Mouse (Mus musculus): Measurements from ENCODE around the gene Mfsd2b. TPM values are rescaled to one million over a fixed set of nuclear protein-coding genes. Genes with fewer than 3 reads are reported as not detected.

Mfsd2b gene
- polyA plus RNA-seq, 1 experiment from 2014 or later: 0.76 TPM

- Histone ChIP-seq H3K4me2 (ENCODE audit: low read depth, low read length) (no peak overlapping the region; the same call in 1 of the 2 replicates), H3K4me1 (ENCODE audit: control insufficient read depth, insufficient read depth, low read length) (peaks cover 16% of the 10 kb centered on the region)
Measured at GRCm38 (mm10) chr12:4842456-4842855, 31.7 kb downstream of the Mfsd2b start.

GRCm38 (mm10) chr12:4841392-4841887 is 32.7 kb downstream of the Mfsd2b start, which contains the start of gene Fkbp1b:
TSS of gene Fkbp1b (minus strand) at chr12:4841591.
- Histone ChIP-seq H3K9ac (ENCODE audit: low read length) (peak within 1 kb of the TSS; percentile 76), H3K4me3 (ENCODE audit: low read length) (peak within 1 kb of the TSS; percentile 73), H3K27me3 (ENCODE audit: control insufficient read depth, insufficient read depth, low read length) (no peaks in the 10 kb centered on the region; the same call in 1 of the 2 replicates), H3K27ac (ENCODE audit: low read length) (no peak within 1 kb of the TSS), H3K4me1 (ENCODE audit: control insufficient read depth, insufficient read depth, low read length) (peaks cover 16% of the 10 kb centered on the region), H3K9me3 (replicated peaks; ENCODE audit: control insufficient read depth, low read length) (no peaks in the 10 kb centered on the region), H3K4me2 (ENCODE audit: low read depth, low read length) (peak within 1 kb of the TSS; percentile 80), H3K36me3 (ENCODE audit: control insufficient read depth, insufficient read depth) (no peaks in the 10 kb centered on the region)
- ATAC-seq (replicated peaks; ENCODE audit: extremely low read depth, insufficient read depth, low FRiP score): peak; percentile 53
- 1% methylated on average over 37 of the region's 37 CpGs for WGBS

More at GRCm38 (mm10) chr12:4842456-4842855, 31.7 kb downstream of the Mfsd2b start:
- no peak for ATAC-seq (replicated peaks; ENCODE audit: extremely low read depth, insufficient read depth, low FRiP score)
- H3K27ac ChIP-seq (ENCODE audit: low read length): no peak overlapping the region
- H3K27me3 ChIP-seq (ENCODE audit: control insufficient read depth, insufficient read depth, low read length): no peaks in the 10 kb centered on the region; the same call in 1 of the 2 replicates
- no peaks in the 10 kb centered on the region for H3K9me3 ChIP-seq (replicated peaks; ENCODE audit: control insufficient read depth, low read length)
- H3K36me3 ChIP-seq (ENCODE audit: control insufficient read depth, insufficient read depth): no peaks in the 10 kb centered on the region
- no peak overlapping the region for H3K4me3 ChIP-seq (ENCODE audit: low read length)
- 92% methylated on average over 8 of the region's 8 CpGs for WGBS
- H3K9ac ChIP-seq (ENCODE audit: low read length): no peak overlapping the region

GRCm38 (mm10) chr12:4840741-4841140 is 33.4 kb downstream of the Mfsd2b start:
- H3K27me3 ChIP-seq (ENCODE audit: control insufficient read depth, insufficient read depth, low read length): no peaks in the 10 kb centered on the region; the same call in 1 of the 2 replicates
- H3K27ac ChIP-seq (ENCODE audit: low read length): no peak overlapping the region
- peak overlapping the region; percentile 76 for H3K9ac ChIP-seq (ENCODE audit: low read length)
- 3% methylated on average over 11 of the region's 11 CpGs for WGBS
- H3K4me2 ChIP-seq (ENCODE audit: low read depth, low read length): peak overlapping the region; percentile 80
- peaks cover 16% of the 10 kb centered on the region for H3K4me1 ChIP-seq (ENCODE audit: control insufficient read depth, insufficient read depth, low read length)
- peak overlapping the region; percentile 73 for H3K4me3 ChIP-seq (ENCODE audit: low read length)
- no peaks in the 10 kb centered on the region for H3K36me3 ChIP-seq (ENCODE audit: control insufficient read depth, insufficient read depth)
- no peak for ATAC-seq (replicated peaks; ENCODE audit: extremely low read depth, insufficient read depth, low FRiP score)
- H3K9me3 ChIP-seq (replicated peaks; ENCODE audit: control insufficient read depth, low read length): no peaks in the 10 kb centered on the region

DNA sequence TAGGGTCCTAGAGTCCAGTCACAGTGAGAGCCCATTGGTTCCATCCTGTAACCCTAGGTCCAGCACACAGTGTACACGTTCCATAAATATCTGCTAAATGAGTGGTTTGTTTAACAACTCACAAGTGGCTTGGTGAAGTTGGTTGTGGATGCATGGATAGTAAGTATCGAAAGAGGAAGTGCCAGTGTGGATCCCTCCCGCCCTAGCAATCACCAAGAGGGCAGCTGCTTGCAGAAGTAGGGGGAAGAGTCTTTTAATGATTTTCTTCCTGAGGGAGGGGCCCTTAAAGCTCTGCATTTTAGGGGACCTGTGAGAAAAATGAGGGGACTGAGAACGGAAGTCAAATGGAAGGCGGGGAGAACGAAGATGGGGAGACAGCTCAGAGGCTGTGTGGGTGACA is 34.1 kb downstream of the Mfsd2b start:
- no peaks in the 10 kb centered on the region for H3K36me3 ChIP-seq (ENCODE audit: control insufficient read depth, insufficient read depth)
- no peaks in the 10 kb centered on the region for H3K9me3 ChIP-seq (replicated peaks; ENCODE audit: control insufficient read depth, low read length)
- no peak for ATAC-seq (replicated peaks; ENCODE audit: extremely low read depth, insufficient read depth, low FRiP score)
- H3K4me1 ChIP-seq (ENCODE audit: control insufficient read depth, insufficient read depth, low read length): peaks cover 16% of the 10 kb centered on the region
- H3K9ac ChIP-seq (ENCODE audit: low read length): no peak overlapping the region
- no peaks in the 10 kb centered on the region; the same call in 1 of the 2 replicates for H3K27me3 ChIP-seq (ENCODE audit: control insufficient read depth, insufficient read depth, low read length)
- H3K4me2 ChIP-seq (ENCODE audit: low read depth, low read length): peak overlapping the region; percentile 80; the same call in 1 of the 2 replicates
- H3K27ac ChIP-seq (ENCODE audit: low read length): no peak overlapping the region
- WGBS: 50% methylated on average over 6 of the region's 6 CpGs
- no peak overlapping the region for H3K4me3 ChIP-seq (ENCODE audit: low read length)

- Histone ChIP-seq H3K27ac (ENCODE audit: low read length) (no peak overlapping the region), H3K9ac (ENCODE audit: low read length) (no peak overlapping the region), H3K36me3 (ENCODE audit: control insufficient read depth, insufficient read depth) (no peaks in the 10 kb centered on the region; the same call in 1 of the 2 replicates), H3K4me2 (ENCODE audit: low read depth, low read length) (no peak overlapping the region), H3K9me3 (replicated peaks; ENCODE audit: control insufficient read depth, low read length) (no peaks in the 10 kb centered on the region), H3K4me3 (ENCODE audit: low read length) (no peak overlapping the region), H3K4me1 (ENCODE audit: control insufficient read depth, insufficient read depth, low read length) (peaks cover 7% of the 10 kb centered on the region; the same call in 1 of the 2 replicates), H3K27me3 (ENCODE audit: control insufficient read depth, insufficient read depth, low read length) (no peaks in the 10 kb centered on the region)
- 49% methylated on average over 4 of the region's 4 CpGs for WGBS
- ATAC-seq (replicated peaks; ENCODE audit: extremely low read depth, insufficient read depth, low FRiP score): no peak
Measured at GRCm38 (mm10) chr12:4836959-4837358, 37.2 kb downstream of the Mfsd2b start.

DNA sequence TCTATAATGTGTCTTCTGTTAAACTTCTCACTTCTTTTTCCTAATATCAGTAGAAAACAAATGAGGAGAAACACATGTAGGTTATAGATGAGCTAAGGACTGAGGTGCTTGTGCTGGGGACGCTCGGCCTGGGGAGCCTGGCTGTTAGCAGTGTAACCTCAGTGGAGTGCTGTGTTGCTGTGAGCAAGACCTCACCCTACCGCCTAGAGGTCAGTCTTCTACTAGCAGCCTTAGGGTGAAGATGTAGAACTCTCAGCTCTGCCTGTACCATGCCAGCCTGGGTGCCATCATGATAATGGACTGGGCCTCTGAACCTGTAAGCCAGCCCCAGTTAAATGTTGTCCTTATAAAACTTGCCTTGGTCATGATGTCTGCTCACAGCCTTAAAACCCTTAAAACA is 46.9 kb downstream of the Mfsd2b start:
- Histone ChIP-seq H3K4me3 (ENCODE audit: low read length) (no peak overlapping the region), H3K9ac (ENCODE audit: low read length) (no peak overlapping the region), H3K36me3 (ENCODE audit: control insufficient read depth, insufficient read depth) (peaks cover 16% of the 10 kb centered on the region), H3K27me3 (ENCODE audit: control insufficient read depth, insufficient read depth, low read length) (no peaks in the 10 kb centered on the region), H3K4me1 (ENCODE audit: control insufficient read depth, insufficient read depth, low read length) (no peaks in the 10 kb centered on the region), H3K27ac (ENCODE audit: low read length) (no peak overlapping the region), H3K4me2 (ENCODE audit: low read depth, low read length) (no peak overlapping the region), H3K9me3 (replicated peaks; ENCODE audit: control insufficient read depth, low read length) (no peaks in the 10 kb centered on the region)
- WGBS: 68% methylated on average over 3 of the region's 3 CpGs
- ATAC-seq (replicated peaks; ENCODE audit: extremely low read depth, insufficient read depth, low FRiP score): no peak

DNA sequence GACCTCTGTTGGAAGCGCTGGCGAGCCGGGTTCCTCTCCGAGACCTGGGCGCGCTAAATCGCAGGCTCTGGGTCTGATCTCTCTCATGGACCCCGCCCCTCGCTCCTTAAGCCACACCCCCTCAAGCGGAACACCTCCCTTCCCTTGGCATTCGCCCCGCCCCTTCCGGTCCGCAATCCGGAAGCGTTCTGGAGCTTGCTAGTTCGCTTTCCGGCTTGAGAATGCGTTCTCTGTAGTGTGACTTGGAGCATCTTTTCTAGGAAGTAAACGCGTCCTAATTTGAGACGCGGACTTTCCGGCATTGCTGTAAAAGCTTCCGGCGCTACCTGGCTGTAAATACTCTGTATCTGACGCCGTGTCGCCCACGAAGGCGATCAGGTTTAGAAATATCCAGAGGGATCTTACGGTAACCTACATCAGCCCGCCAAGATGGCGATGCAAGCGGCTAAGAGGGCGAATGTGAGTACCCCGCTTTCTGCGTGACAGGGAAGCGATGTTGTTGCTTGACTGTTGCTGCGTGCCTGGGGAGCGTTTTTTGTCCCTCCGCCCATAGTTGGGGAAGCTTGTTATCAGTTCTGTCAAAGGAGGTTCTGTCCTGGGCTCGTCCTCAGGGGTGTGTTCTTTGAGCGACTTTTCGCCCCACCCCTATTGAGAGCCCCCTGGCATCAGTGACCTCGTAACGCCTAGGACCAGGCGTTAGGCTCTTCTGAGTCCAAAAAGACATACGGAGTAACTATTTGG is 56.6 kb downstream of the Mfsd2b start, which contains the start of gene Sf3b6:
Sf3b6 (plus strand) TSS at position 184 of the 741 bp plus-strand sequence.
- Histone ChIP-seq H3K36me3 (ENCODE audit: control insufficient read depth, insufficient read depth) (peaks cover 19% of the 10 kb centered on the region), H3K27me3 (ENCODE audit: control insufficient read depth, insufficient read depth, low read length) (no peaks in the 10 kb centered on the region), H3K4me1 (ENCODE audit: control insufficient read depth, insufficient read depth, low read length) (peaks cover 14% of the 10 kb centered on the region), H3K9ac (ENCODE audit: low read length) (peak within 1 kb of the TSS; percentile 89), H3K9me3 (replicated peaks; ENCODE audit: control insufficient read depth, low read length) (no peaks in the 10 kb centered on the region), H3K4me2 (ENCODE audit: low read depth, low read length) (peak within 1 kb of the TSS; percentile 96), H3K4me3 (ENCODE audit: low read length) (peak within 1 kb of the TSS; percentile 98), H3K27ac (ENCODE audit: low read length) (peak within 1 kb of the TSS; percentile 92)
- peak; percentile 98 for ATAC-seq (replicated peaks; ENCODE audit: extremely low read depth, insufficient read depth, low FRiP score)
- WGBS: under 1% methylated on average over 49 of the region's 49 CpGs

- H3K27me3 ChIP-seq (ENCODE audit: control insufficient read depth, insufficient read depth, low read length): no peaks in the 10 kb centered on the region
- peak overlapping the region; percentile 92 for H3K27ac ChIP-seq (ENCODE audit: low read length)
- peaks cover 13% of the 10 kb centered on the region for H3K36me3 ChIP-seq (ENCODE audit: control insufficient read depth, insufficient read depth)
- peak overlapping the region; percentile 89 for H3K9ac ChIP-seq (ENCODE audit: low read length)
- no peaks in the 10 kb centered on the region for H3K9me3 ChIP-seq (replicated peaks; ENCODE audit: control insufficient read depth, low read length)
- H3K4me3 ChIP-seq (ENCODE audit: low read length): peak overlapping the region; percentile 98
- peak overlapping the region; percentile 92 for H3K4me2 ChIP-seq (ENCODE audit: low read depth, low read length)
- peaks cover 14% of the 10 kb centered on the region for H3K4me1 ChIP-seq (ENCODE audit: control insufficient read depth, insufficient read depth, low read length)
- WGBS: 7% methylated on average over 24 of the region's 24 CpGs
- ATAC-seq (replicated peaks; ENCODE audit: extremely low read depth, insufficient read depth, low FRiP score): peak; percentile 65
Measured at GRCm38 (mm10) chr12:4816680-4817360, 57.3 kb downstream of the Mfsd2b start.

All from heart, embryonic 16.5 days (tissue).